Mouse (Mus musculus) left cerebral cortex, adult 9 months (tissue): ENCODE data around the gene Mst1.

Experiments used
- DNase-seq, 2 experiments: peaks; one replicate each; pipeline ENCODE4 v3.0.0; 2022; ENCODE audit warnings: low spot score in 2 of 2

Gene Mst1

DNA sequence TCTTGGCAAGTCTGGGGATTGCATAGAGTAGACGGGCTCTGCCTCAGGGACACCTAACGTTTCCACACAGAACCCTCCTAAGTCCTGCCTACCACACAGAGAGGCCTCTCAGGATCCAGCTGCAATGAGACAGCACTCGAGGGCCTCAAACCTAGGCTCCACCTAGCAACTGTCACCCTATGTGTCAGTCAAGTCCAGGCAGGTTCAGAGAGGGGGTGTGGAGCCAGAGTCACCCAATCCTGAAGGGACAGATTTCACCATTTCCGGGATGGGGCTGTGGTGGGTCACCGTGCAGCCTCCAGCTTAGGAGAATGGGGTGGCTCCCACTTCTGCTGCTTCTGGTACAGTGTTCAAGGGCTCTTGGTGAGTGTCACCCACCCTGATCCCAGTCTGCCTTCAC, at the start of gene Mst1:
Gene Mst1, plus strand, starts transcription at position 269 of the 400 bp plus-strand sequence.
- no peak for DNase-seq

DNA sequence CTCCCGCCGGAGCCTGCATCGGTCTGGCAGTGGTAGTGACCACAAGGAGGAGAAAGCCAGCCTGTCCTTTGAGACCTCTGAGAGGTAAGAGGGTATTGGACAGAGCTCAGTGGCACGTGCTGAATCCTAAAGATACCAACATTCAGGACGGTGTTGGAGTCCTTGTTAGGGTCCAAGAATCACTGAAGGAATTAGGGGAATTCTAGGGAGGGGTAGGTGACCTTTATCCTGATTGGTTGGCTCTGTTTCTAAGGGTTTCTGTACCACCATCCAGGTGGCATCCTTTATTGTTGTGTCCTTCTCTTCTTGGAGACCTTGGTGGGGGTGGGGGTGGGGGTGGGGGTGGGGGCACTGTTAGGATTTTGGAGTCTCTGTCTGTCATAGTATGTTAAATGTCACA, 48.1 kb upstream of the Mst1 start:
- DNase-seq, result no peak

DNA sequence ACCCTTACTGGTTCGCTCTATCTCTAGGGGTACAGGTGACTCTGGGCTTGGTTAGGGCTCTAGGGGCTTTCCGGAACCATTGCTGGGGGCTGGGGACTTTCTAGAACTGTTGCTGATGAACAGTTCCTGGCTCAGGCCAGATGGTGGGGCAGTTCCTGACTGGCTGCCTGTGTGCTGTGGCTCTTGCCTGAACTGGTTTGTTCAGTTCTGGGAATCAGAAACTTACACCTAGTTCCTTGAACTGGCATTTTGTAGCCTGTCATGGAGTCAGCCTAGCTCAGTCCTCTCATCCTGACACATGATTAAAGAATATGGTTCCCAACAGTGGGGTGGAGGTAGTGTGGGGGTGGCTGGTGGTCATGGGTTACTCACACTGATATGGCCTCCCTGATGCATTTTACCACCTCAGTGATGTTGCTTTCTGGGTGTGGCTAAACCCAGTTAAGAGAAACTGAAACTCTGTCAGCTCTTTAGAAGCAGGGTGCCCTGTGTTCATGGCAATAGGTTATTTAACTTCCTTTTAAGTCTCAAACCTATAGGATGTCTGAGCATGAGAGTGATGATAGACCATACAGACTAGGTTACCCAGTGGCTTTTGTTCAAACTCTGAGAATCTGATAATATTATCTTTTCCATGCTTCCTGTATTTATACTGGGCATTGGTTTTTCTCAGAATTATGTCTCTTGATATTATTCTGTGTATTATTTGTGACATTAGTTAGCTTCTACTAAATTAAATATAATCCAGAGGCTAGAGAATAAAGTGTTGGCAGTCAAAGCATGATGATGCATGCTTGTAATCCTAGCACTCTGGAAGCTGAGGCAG, 44.7 kb upstream of the Mst1 start:
- no peak for DNase-seq

DNA sequence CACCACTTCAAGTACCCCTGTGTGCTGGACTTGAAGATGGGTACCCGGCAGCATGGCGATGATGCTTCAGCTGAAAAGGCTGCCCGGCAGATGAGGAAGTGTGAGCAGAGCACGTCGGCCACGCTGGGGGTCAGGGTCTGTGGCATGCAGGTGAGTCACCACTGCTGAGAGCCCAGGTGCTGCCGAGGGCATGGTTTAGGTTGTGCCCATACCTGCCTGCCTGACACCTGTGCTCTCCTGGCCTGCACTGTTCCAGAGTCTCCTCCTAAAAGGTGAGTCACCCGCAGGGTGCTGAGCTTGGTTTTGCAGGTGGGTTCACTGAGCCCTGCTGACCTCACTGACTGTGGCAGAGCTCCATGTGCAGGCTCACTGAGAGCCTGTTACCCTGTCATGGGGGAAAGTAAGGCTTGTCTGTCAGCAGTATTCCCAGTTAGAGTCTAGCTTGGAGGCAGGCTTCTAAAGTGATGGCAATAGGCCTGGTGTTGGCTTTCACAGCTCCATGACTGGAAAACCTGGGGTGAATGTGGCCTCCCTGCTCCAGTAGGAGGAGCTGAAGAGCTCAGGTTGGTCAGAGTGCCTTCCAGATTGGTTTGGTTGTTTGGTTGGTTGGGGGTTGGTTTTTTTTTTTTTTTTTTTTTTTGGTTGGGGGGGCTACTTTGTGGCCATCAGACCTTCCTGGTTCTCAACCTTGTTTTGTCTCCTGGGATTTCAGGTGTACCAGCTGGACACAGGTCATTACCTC, 35.3 kb upstream of the Mst1 start:
- DNase-seq, result no peak

DNA sequence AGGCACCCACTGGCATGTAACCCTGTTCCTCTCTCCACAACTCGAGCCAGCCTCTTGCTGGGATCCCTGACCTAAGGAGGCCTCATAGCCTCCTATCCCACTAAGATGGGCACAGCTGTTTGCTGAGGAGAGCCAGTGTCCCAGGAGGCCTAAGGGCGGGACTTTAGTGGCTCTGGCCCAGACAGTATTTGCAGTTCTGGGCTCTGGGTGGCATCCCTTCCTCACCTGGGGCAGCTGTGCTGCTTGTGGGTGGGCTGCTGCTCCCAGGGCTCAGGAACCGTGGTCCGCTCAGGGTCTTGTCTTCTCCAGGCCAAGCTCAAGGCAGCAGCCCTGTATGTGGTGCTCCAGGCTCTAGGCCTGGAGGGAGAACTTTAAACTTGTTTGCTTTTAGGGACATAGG, 33.7 kb upstream of the Mst1 start:
- DNase-seq, result no peak

DNA sequence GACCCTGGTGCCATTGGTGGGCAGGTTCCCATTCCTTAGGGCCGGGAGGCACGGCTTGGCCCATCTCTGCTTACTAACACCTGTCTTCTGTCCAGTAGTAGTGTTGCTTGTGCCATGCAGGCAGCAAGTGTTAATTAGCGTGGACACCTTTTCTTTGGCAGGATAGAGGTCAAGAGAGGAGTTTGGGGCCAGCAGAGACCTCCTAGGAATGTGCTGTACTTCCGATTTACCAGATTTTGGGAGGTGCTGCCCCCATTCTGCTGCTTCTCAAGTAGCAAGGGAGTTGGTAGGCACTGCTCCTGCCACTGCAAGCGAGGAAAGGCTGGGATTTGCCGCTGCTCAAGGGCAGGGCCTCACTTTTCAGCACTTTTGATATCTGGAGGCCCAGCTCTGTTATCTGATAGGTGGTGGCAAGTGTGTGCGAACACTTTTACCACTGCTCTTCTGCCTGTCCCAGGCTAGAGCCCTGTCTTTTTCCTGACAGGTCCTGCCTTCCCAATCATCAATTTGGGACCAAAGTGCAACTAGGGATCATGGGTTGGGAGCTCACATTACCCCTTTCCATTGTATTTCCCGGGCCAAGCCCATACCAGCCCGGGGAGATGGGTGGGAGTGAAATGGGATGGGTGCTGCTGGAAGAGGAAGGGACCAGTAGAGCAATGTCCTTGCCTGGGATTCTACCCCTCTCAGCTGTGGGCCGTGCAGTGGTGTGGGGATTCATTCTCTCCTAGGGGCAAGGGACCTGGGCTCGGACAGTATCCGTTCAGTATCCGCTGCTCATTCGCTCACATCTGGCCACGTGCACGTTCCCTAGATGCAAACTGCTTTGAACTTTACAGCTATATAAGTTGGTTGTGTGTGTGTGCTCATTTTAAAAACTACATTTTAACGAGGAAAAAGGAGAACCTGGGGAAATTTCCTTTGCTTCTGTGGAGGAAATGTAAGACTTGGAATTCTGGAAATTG, 32.4 kb upstream of the Mst1 start:
- DNase-seq, result no peak

DNA sequence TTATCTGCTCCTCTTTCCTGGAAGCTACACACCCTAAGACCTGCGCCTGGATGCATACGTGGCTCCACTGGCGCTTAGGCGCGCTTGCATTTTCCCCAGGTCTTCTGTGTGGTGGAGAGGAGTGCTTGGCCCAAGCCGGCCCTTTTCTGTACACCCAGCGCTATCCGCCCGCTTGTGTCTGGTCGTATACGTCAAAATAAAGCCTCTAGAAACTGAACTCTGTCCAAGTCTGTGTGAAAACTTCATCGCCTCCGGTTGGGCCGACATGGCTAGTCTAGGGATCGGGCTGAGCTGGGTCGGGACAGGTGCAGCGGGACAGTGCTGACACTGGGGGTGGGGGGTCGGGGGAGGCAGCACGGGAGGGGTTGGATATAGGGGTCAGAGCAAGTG, 31.7 kb upstream of the Mst1 start:
- DNase-seq, result no peak

DNA sequence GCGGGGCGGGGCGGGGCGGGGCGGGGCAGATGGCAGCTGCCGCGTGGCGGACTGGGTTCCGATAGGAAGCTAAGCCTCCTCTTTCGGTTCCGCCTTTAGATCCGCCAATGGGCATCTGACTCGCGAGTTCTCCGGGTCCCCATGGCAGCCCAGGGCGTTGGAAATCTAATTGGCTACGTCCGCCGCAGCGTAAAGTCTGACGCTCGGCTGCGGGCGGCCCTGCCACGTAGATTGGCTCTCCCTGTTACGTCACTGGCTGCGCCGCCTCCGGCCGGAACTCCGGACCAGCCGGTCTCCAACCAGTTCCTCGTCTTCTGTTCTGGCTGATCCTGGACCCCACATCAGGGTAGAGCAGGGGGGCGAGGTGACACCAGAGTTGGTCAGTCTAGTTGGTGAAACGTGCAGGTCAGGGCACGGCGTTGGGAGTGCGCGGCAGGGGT, 31.2 kb upstream of the Mst1 start, which contains the start of gene Gmppb:
Gene Gmppb, plus strand, starts transcription at position 227 of the 440 bp plus-strand sequence.
- peak; percentile 93 to 97 for DNase-seq

DNA sequence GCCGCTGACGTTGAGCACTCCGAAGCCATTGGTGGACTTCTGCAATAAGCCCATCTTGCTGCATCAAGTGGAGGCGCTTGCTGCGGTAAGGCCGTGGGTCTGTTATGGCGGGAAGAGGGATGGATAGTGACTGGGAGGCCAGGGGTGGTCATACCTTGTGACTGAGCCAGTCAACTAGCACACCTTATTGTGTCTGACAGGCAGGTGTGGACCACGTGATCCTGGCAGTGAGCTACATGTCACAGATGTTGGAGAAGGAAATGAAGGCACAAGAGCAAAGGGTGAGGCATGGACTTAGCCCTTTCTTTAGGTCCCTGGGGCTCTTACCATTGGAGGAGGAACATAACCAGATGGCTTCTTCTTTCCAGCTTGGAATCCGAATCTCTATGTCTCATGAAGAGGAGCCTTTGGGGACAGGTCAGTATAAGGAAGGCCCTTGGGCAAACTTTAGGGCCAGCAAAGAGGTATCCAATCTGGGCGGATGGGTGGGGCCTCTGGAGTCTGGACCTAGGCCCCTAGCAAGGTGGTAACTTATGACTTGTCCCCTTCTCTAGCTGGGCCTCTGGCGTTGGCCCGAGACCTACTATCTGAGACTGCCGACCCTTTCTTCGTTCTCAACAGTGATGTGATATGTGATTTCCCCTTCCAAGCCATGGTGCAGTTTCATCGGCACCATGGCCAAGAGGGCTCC, 30.5 kb upstream of the Mst1 start:
- no peak for DNase-seq

DNA sequence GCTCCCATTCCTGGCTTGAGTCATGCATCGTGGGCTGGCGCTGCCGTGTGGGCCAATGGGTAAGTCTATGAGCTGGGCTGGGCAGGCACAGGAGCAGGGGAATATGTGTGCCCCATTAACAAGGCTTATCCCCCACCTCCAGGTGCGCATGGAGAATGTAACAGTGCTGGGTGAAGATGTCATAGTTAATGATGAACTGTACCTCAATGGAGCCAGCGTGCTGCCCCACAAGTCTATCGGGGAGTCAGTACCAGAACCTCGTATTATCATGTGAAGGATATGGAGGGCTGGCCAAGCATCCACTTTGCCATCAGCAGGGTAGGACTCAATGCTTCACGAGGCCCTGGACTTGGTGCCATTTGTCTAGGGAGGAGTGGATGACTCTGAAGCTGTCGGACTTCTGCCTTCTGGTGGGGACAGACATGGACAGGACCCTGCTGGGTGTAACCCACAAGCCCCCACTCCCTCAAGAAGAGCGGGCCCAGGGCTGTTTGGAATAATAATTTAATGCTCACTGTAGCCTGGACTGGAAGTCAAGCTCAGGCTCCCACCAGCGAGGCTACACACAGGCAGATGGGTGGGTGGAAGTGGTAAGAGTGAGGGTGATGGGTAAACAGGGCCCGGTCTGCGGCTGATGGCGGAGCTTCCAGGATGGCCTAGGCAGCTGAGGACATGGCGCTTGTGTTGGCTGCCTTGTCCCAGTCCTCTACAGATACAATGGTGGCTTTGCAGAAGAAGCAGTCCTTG, 28.9 kb upstream of the Mst1 start:
- no peak for DNase-seq

DNA sequence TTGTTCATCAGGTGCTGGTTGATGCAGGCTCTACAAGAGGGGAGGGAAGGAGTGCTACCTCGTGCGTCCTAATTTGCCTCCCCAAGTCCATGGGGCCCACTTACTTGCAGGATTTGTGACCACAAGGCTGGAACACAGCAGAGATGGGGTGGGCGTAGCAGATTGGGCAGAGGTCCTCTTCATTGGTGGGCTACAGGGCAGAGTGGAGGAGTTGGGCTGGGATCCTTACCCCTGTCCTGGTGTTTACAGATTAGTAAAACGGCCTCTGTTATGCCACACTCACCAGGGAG, 28.4 kb upstream of the Mst1 start:
- no peak for DNase-seq

DNA sequence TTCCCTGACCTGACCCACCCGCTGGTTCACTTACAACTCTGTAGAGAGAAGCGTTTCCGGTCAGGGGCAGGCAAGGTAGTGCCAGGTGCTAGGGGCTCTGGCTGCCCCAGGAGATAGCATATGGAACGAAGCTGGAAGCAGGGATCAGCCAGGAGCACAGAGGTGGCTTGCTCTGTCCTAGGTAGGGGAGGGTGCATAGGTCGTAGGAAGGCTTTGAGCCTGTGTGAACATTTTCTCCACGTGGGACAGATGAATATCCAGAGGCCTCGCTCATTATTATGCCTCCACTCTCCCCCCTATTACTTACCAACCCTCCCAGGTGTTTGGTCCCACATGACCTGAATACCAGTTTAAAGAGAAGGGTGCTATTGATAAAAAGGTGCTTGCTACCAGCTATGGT, 27.8 kb upstream of the Mst1 start:
- no peak for DNase-seq

DNA sequence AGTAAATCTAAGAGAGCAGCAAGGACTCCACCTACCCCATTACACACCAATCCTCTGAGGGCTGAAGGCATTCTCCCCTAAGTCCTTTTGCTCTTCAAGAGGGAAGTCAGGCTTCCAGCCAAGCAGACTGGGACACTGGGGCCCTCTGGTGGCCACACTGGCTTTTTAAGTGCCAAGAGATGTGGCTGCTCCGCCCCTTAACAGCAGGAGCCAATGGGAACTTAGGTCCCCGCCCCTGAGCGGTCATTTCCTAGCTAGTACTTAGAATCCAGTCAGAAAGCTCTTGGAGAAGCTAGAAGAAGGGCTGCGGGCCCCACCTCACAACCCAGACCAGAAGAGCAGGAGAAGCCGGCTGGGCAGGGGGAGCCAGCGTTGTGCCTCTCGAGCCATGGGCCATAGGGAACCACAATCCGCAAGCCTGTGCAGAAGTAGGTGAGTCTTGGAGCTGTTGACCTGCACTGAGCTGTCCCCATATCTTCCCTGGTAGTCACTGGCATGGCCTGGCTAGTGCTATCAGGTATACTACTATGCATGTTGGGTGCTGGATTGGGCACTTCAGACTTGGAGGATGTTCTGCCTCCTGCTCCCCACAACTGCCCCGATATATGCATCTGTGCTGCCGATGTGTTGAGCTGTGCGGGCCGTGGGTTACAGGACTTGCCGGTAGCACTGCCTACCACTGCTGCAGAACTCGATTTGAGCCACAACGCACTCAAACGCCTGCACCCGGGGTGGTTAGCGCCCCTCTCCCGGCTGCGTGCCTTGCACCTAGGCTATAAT, 27.2 kb upstream of the Mst1 start, which contains the start of gene Amigo3:
Gene Amigo3, plus strand, starts transcription at position 275 of the 780 bp plus-strand sequence.
- peak; percentile 90 to 99 for DNase-seq

DNA sequence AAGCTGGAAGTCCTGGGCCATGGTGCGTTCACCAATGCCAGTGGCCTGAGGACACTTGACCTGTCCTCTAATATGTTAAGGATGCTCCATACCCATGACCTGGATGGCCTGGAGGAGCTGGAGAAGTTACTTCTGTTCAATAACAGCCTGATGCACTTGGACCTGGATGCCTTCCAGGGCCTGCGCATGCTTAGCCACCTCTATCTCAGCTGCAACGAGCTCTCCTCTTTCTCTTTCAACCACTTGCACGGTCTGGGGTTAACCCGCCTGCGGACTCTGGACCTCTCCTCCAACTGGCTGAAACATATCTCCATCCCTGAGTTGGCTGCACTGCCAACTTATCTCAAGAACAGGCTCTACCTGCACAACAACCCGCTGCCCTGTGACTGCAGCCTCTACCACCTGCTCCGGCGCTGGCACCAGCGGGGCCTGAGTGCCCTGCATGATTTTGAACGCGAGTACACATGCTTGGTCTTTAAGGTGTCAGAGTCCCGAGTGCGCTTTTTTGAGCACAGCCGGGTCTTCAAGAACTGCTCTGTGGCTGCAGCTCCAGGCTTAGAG, 26.5 kb upstream of the Mst1 start:
- DNase-seq, result no peak

DNA sequence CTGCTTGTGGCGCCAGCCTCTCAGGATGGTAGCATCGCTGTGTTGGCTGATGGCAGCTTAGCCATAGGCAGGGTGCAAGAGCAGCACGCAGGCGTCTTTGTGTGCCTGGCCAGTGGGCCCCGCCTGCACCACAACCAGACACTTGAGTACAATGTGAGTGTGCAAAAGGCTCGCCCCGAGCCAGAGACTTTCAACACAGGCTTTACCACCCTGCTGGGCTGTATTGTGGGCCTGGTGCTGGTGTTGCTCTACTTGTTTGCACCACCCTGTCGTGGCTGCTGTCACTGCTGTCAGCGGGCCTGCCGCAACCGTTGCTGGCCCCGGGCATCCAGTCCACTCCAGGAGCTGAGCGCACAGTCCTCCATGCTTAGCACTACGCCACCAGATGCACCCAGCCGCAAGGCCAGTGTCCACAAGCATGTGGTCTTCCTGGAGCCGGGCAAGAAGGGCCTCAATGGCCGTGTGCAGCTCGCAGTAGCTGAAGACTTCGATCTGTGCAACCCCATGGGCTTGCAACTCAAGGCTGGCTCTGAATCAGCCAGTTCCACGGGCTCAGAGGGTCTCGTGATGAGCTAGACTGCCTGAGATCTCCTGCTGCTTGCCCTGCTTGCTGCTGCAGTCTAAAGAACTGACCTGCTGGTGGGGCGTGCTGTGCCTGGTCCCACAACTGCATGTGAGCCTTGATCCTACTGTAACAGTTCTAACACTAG, 25.8 kb upstream of the Mst1 start:
- DNase-seq, result no peak

DNA sequence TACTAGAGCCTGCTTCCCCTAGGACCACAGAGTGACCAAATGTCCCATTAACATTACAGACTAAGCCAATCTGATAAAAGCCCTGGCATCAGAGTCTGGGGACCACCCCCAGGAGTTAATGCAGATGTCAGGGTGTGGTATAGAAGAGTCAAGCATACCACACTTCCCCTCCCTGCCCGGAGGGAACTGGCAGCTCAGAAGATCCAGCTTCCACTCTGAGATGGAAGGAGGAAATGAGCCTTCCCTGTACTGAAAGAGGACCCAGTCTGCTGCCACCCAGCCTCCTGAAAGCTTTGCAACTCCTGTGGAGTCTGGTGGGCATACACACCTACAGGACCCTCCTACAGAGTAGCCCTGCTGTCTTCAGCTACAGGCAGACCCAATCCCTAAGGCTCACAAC, 25.2 kb upstream of the Mst1 start:
- DNase-seq, result no peak

DNA sequence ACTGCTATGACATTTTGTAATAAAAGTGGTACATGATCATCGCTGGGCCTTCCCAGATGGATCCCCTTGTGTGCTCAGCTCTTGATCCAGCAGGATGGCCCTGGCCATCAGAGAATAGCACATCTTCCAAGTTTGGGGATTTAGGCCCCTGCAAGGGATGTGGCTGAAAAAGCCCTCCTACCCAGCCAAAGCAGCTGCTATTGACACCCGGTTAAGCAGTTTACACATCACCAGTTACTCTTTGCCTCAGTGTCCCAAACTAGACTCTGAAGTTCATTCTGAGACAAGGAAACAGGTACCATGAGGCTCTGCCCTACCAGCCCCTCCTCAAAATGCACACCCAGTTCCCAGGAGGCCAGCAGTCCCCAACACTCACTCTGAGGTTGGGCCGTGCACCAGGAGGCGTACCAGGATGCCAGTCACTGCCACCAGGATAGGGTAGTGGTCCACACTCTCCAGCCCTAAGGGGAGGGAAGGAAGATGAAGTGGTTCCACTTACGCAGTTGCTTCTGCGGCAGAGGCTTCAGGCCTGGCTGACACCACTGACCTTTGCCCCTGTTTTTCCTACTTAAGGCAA, 24.5 kb upstream of the Mst1 start:
- no peak for DNase-seq
